Mouse (Mus musculus): ENCODE measurements around the gene Ncoa1. TPM values are rescaled to one million over a fixed set of nuclear protein-coding genes. Genes with fewer than 3 reads are reported as not detected.

Ncoa1 gene
- polyA plus RNA-seq, 1 experiment: 14.3 TPM

Other genes starting within 250 kb of the Ncoa1 start
- gene Ptrhd1, start 243.2 kb downstream of the Ncoa1 start, polyA plus RNA-seq (2012; rRNA removed): 3.5 and 3.7 TPM in 2 replicates
- 8.2 and 11.0 TPM in 2 replicates for gene Cenpo, start 242.9 kb downstream of the Ncoa1 start, polyA plus RNA-seq (2012; rRNA removed)
- gene Itsn2, start 115.5 kb upstream of the Ncoa1 start, polyA plus RNA-seq (2012; rRNA removed): 19.1 and 25.6 TPM in 2 replicates
- gene Gm3625, start 115.7 kb upstream of the Ncoa1 start, polyA plus RNA-seq (2012; rRNA removed): not detected in 2 replicates